Mouse (Mus musculus): ENCODE results near the gene Zmiz1. TPM values are rescaled to one million over a fixed set of nuclear protein-coding genes. Genes with fewer than 3 reads are reported as not detected.

Zmiz1 gene
- polyA plus RNA-seq (2015; fragmentation: Nextera tagmentation; extraction: Ambion mirVana), result 44.1 and 53.6 TPM in 2 replicates

DNA sequence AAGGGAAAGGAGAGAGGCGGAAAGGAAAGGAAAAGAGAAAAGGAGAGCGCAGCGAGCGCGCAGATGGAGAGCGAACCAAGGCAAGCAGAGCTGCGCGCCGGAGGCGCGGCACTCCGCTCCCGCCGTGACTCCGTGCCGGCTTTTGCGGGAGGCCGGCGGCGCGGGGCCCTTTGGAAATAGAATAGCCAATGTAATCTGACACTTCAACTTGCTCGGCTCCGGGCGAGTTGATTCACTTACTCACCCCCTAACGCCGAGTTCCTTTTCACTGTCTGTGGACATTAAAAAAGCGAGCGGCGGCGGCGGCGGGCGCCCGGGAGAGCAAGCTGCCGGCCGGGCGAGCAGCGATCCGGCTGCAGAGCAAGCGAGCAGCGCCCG lies at the start of gene Zmiz1:
TSS of gene Zmiz1 (plus strand) at position 170 of the 378 bp plus-strand sequence.

GRCm38 (mm10) chr14:25693888-25694568 lies 235.0 kb downstream of the Zmiz1 start, which contains the start of gene Ppif:
Gene Ppif (plus strand): TSS chr14:25694154.

Small RNA genes within 50 kb of the gene (microRNA-seq; reads per million reads assigned to microRNA genes)
- 2.0 reads per million for gene Mir3075

Other genes with a start within 250 kb of the Zmiz1 start
- 55.1 and 55.8 TPM in 2 replicates for gene Ppif, start 235.0 kb downstream of the Zmiz1 start, polyA plus RNA-seq (2015; fragmentation: Nextera tagmentation; extraction: Ambion mirVana)

All from neural tube, postnatal 0 days (tissue).